Mouse (Mus musculus) urinary bladder, postnatal 14 days (tissue): ENCODE measurements at regions not wholly inside any gene's neighbourhood (a gene's known extent, or its start where the extent isn't known, plus 50 kb on each side); places are given as distances from the start of the nearest gene placed in this dataset.

Experiments
- DNase-seq: peaks from one replicate; pipeline ENCODE4 v3.0.0; 2021; ENCODE audit warnings: low spot score

- DNase-seq = no peak
These were observed 315.2 kb upstream of the C030005K15Rik start for GRCm38 (mm10) chr10:98041766-98042165.

GRCm38 (mm10) chr10:98043873-98044272 lies 317.3 kb upstream of the C030005K15Rik start:
- DNase-seq = no peak

GRCm38 (mm10) chr10:98044579-98044978 lies 318.0 kb upstream of the C030005K15Rik start:
- no peak for DNase-seq

- no peak for DNase-seq
These were observed 346.9 kb upstream of the C030005K15Rik start for GRCm38 (mm10) chr10:98073432-98073831.

- no peak for DNase-seq
These were observed 358.3 kb upstream of the C030005K15Rik start for GRCm38 (mm10) chr10:98084881-98085280.

- DNase-seq = no peak
These were observed 389.7 kb upstream of the C030005K15Rik start for GRCm38 (mm10) chr10:98116296-98116695.

- no peak for DNase-seq
These were observed 399.2 kb upstream of the C030005K15Rik start for GRCm38 (mm10) chr10:98125713-98126112.

GRCm38 (mm10) chr10:98135026-98135425 lies 408.5 kb upstream of the C030005K15Rik start:
- no peak for DNase-seq

- no peak for DNase-seq
These were observed 419.2 kb upstream of the C030005K15Rik start for GRCm38 (mm10) chr10:98145773-98146172.

GRCm38 (mm10) chr10:98146998-98147863 lies 420.7 kb upstream of the C030005K15Rik start:
- DNase-seq = no peak

- no peak for DNase-seq
These were observed 429.4 kb upstream of the C030005K15Rik start for GRCm38 (mm10) chr10:98155982-98156381.

- peak; percentile 34 for DNase-seq
These were observed 459.1 kb upstream of the C030005K15Rik start for GRCm38 (mm10) chr10:98185666-98186065.

GRCm38 (mm10) chr10:98196852-98197251 lies 470.3 kb upstream of the C030005K15Rik start:
- DNase-seq = no peak

- DNase-seq = no peak
These were observed 483.7 kb upstream of the C030005K15Rik start for GRCm38 (mm10) chr10:98210246-98210645.

GRCm38 (mm10) chr10:98212876-98213587 lies 486.5 kb upstream of the C030005K15Rik start:
- no peak for DNase-seq

GRCm38 (mm10) chr10:98231017-98231416 lies 504.5 kb upstream of the C030005K15Rik start:
- no peak for DNase-seq

GRCm38 (mm10) chr10:98231705-98232235 lies 505.2 kb upstream of the C030005K15Rik start:
- no peak for DNase-seq

GRCm38 (mm10) chr10:98248311-98248710 lies 521.8 kb upstream of the C030005K15Rik start:
- DNase-seq = no peak

- DNase-seq = no peak
These were observed 531.6 kb upstream of the C030005K15Rik start for GRCm38 (mm10) chr10:98257980-98258707.

- DNase-seq = no peak
These were observed 532.7 kb upstream of the C030005K15Rik start for GRCm38 (mm10) chr10:98259283-98259682.

- no peak for DNase-seq
These were observed 542.0 kb upstream of the C030005K15Rik start for GRCm38 (mm10) chr10:98268511-98268910.

GRCm38 (mm10) chr10:98291617-98292016 lies 565.1 kb upstream of the C030005K15Rik start:
- DNase-seq = no peak
